Mouse (Mus musculus) embryonic facial prominence, embryonic 14.5 days (tissue): ENCODE data around the gene Ppp1r32. TPM values are rescaled to one million over a fixed set of nuclear protein-coding genes. Genes with fewer than 3 reads are reported as not detected.
A peak's percentile ranks its signal among the peaks of the same experiment; 100 is the strongest.

Experiments used
- ATAC-seq: fragments of 200-750 bp; cut with Nextera tagmentation; 2 replicates; pipeline ENCODE4 v1.8.0; 2017; ENCODE audit warnings: low read depth, moderate number of reproducible peaks, moderate TSS enrichment
- DNase-seq: peaks from one replicate; pipeline ENCODE4 v3.0.0-alpha.2; 2015; ENCODE audit warnings: low spot score
- H3K27ac ChIP-seq: fragments of 300-500 bp; sonication (generic); replicated peaks from 2 replicates; pipeline ENCODE4 v1.5.1; 2014; ENCODE audit warnings: low read depth, mild to moderate bottlenecking, low read length, moderate library complexity
- H3K27me3 ChIP-seq: fragments of 300-500 bp; sonication (generic); replicated peaks from 2 replicates; pipeline ENCODE4 v1.6.1; 2014; ENCODE audit warnings: low read length; ENCODE audit not compliant: control insufficient read depth, insufficient read depth
- H3K36me3 ChIP-seq: fragments of 300-500 bp; sonication (generic); 2 replicates; pipeline ENCODE4 v1.6.1; 2014; ENCODE audit warnings: low read length, mixed read lengths; ENCODE audit not compliant: control insufficient read depth, insufficient read depth
- H3K4me1 ChIP-seq: fragments of 300-500 bp; sonication (generic); 2 replicates; pipeline ENCODE4 v1.6.1; 2014; ENCODE audit warnings: antibody characterized with exemption, low read length; ENCODE audit not compliant: control insufficient read depth, insufficient read depth
- H3K4me2 ChIP-seq: fragments of 300-500 bp; sonication (generic); 2 replicates; pipeline ENCODE4 v1.6.1; 2014; ENCODE audit warnings: low read depth, mild to moderate bottlenecking, low read length, moderate library complexity, mixed read lengths
- H3K4me3 ChIP-seq: fragments of 300-500 bp; sonication (generic); 2 replicates; pipeline ENCODE4 v1.5.1; 2014; ENCODE audit warnings: low read depth, mild to moderate bottlenecking, low read length
- H3K9ac ChIP-seq: fragments of 300-500 bp; sonication (generic); 2 replicates; pipeline ENCODE4 v1.6.1; 2014; ENCODE audit warnings: low read depth, mild to moderate bottlenecking, low read length, moderate library complexity, mixed read lengths
- H3K9me3 ChIP-seq: fragments of 300-500 bp; sonication (generic); 2 replicates; pipeline ENCODE4 v1.6.1; 2016; ENCODE audit warnings: low read length; ENCODE audit not compliant: control insufficient read depth
- WGBS: fragments of 180-500 bp; shearing (Covaris S2); extraction: QIAGEN DNeasy Blood & Tissue Kit; methylation state at CpG from one replicate; pipeline ENCODE4 v1.1.7; 2014; 5-methylcytosine and 5-hydroxymethylcytosine counted together
- polyA plus RNA-seq: library from polyadenylated mRNA; unstranded; fragments of >200 nt; fragmentation: Nextera tagmentation; extraction: Ambion mirVana; gene quantifications from 2 replicates; pipeline ENCODE4 v1.2.1, GENCODE M21; 2014

The Ppp1r32 gene
- polyA plus RNA-seq, result 0.45 and 2.5 TPM in 2 replicates

GRCm38 (mm10) chr19:10482703-10483102 lies at the start of gene Ppp1r32:
Gene Ppp1r32 (minus strand): TSS chr19:10482928.
- no peak within 1 kb of the TSS for H3K4me2 ChIP-seq
- no peak within 1 kb of the TSS for H3K27ac ChIP-seq
- ATAC-seq (peak; percentile 76), DNase-seq (peak; percentile 68)
- no peaks in the 10 kb centered on the region for H3K27me3 ChIP-seq
- WGBS, result 35% methylated on average over 6 of the region's 6 CpGs
- H3K9ac ChIP-seq, result no peak within 1 kb of the TSS
- H3K36me3 ChIP-seq, result no peaks in the 10 kb centered on the region
- H3K4me3 ChIP-seq, result no peak within 1 kb of the TSS
- no peaks in the 10 kb centered on the region for H3K9me3 ChIP-seq
- peaks cover 4% of the 10 kb centered on the region; the same call in 1 of the 2 replicates for H3K4me1 ChIP-seq

- H3K4me3 ChIP-seq, result no peak overlapping the region
- H3K36me3 ChIP-seq, result peaks cover 64% of the 10 kb centered on the region
- 92% methylated on average over 1 of the region's 1 CpGs for WGBS
- no peak overlapping the region for H3K4me2 ChIP-seq
- no peak for DNase-seq
- peaks cover 11% of the 10 kb centered on the region for H3K4me1 ChIP-seq
- no peaks in the 10 kb centered on the region for H3K27me3 ChIP-seq
- no peak overlapping the region for H3K9ac ChIP-seq
- ATAC-seq, result no peak
- no peaks in the 10 kb centered on the region for H3K9me3 ChIP-seq
- no peak overlapping the region for H3K27ac ChIP-seq
These were observed 47.4 kb upstream of the Ppp1r32 start for GRCm38 (mm10) chr19:10530082-10530481.

- WGBS, result 0% methylated on average over 11 of the region's 11 CpGs
- H3K27me3 ChIP-seq, result no peaks in the 10 kb centered on the region
- H3K9ac ChIP-seq, result peak within 1 kb of the TSS; percentile 99
- peak; percentile 72 for DNase-seq
- no peak for ATAC-seq
- peak within 1 kb of the TSS; percentile 72 for H3K4me2 ChIP-seq
- peaks cover 25% of the 10 kb centered on the region for H3K36me3 ChIP-seq
- H3K4me1 ChIP-seq, result peaks cover 15% of the 10 kb centered on the region
- no peaks in the 10 kb centered on the region for H3K9me3 ChIP-seq
- peak within 1 kb of the TSS; percentile 99 for H3K4me3 ChIP-seq
- peak within 1 kb of the TSS; percentile 98 for H3K27ac ChIP-seq
These were observed 43.2 kb upstream of the Ppp1r32 start, which contains the start of gene Sdhaf2 for GRCm38 (mm10) chr19:10525910-10526309. Gene Sdhaf2 (minus strand): TSS chr19:10526142.

GRCm38 (mm10) chr19:10525106-10525901 lies 42.6 kb upstream of the Ppp1r32 start, which contains the start of gene Cpsf7:
Gene Cpsf7 (plus strand): TSS chr19:10525266.
- peak; percentile 94 for ATAC-seq
- peak within 1 kb of the TSS; percentile 99 for H3K9ac ChIP-seq
- peak within 1 kb of the TSS; percentile 98 for H3K27ac ChIP-seq
- no peaks in the 10 kb centered on the region for H3K27me3 ChIP-seq
- no peaks in the 10 kb centered on the region for H3K9me3 ChIP-seq
- peaks cover 15% of the 10 kb centered on the region for H3K4me1 ChIP-seq
- H3K4me2 ChIP-seq, result peak within 1 kb of the TSS; percentile 72
- WGBS, result 0% methylated on average over 11 of the region's 93 CpGs
- peak; percentile 97 for DNase-seq
- H3K36me3 ChIP-seq, result peaks cover 20% of the 10 kb centered on the region
- H3K4me3 ChIP-seq, result peak within 1 kb of the TSS; percentile 99

GRCm38 (mm10) chr19:10524784-10525105 lies 42.0 kb upstream of the Ppp1r32 start:
- no peak; the same call in 1 of the 2 replicates for ATAC-seq
- peak overlapping the region; percentile 99 for H3K4me3 ChIP-seq
- H3K9ac ChIP-seq, result peak overlapping the region; percentile 99
- WGBS, result 0% methylated on average over 15 of the region's 19 CpGs
- peaks cover 15% of the 10 kb centered on the region for H3K4me1 ChIP-seq
- H3K9me3 ChIP-seq, result no peaks in the 10 kb centered on the region
- H3K36me3 ChIP-seq, result peaks cover 14% of the 10 kb centered on the region
- H3K4me2 ChIP-seq, result peak overlapping the region; percentile 72
- H3K27me3 ChIP-seq, result no peaks in the 10 kb centered on the region
- DNase-seq, result no peak
- H3K27ac ChIP-seq, result peak overlapping the region; percentile 98

- WGBS, result 85% methylated on average over 5 of the region's 5 CpGs
- peaks cover 15% of the 10 kb centered on the region for H3K4me1 ChIP-seq
- peak overlapping the region; percentile 72 for H3K4me2 ChIP-seq
- ATAC-seq, result no peak
- H3K9me3 ChIP-seq, result no peaks in the 10 kb centered on the region
- H3K36me3 ChIP-seq, result peaks cover 8% of the 10 kb centered on the region
- H3K27ac ChIP-seq, result no peak overlapping the region
- peak overlapping the region; percentile 99; the same call in 1 of the 2 replicates for H3K4me3 ChIP-seq
- DNase-seq, result no peak
- no peak overlapping the region for H3K9ac ChIP-seq
- H3K27me3 ChIP-seq, result no peaks in the 10 kb centered on the region
These were observed 40.9 kb upstream of the Ppp1r32 start for GRCm38 (mm10) chr19:10523483-10524080.

- 76% methylated on average over 1 of the region's 1 CpGs for WGBS
- no peak for ATAC-seq
- H3K27me3 ChIP-seq, result no peaks in the 10 kb centered on the region
- H3K27ac ChIP-seq, result no peak overlapping the region
- no peak for DNase-seq
- H3K9me3 ChIP-seq, result no peaks in the 10 kb centered on the region
- H3K4me1 ChIP-seq, result peaks cover 13% of the 10 kb centered on the region
- no peak overlapping the region for H3K9ac ChIP-seq
- no peak overlapping the region for H3K4me2 ChIP-seq
- H3K4me3 ChIP-seq, result no peak overlapping the region
- peaks cover 5% of the 10 kb centered on the region for H3K36me3 ChIP-seq
These were observed 39.2 kb upstream of the Ppp1r32 start for GRCm38 (mm10) chr19:10521926-10522325.

GRCm38 (mm10) chr19:10520355-10520754 lies 37.6 kb upstream of the Ppp1r32 start:
- DNase-seq, result peak; percentile 52

More at GRCm38 (mm10) chr19:10520355-10520754, 37.6 kb upstream of the Ppp1r32 start:
- Histone ChIP-seq H3K4me2 (no peak overlapping the region), H3K27me3 (no peaks in the 10 kb centered on the region), H3K4me3 (no peak overlapping the region), H3K9me3 (no peaks in the 10 kb centered on the region), H3K27ac (no peak overlapping the region), H3K36me3 (peaks cover 21% of the 10 kb centered on the region), H3K9ac (no peak overlapping the region), H3K4me1 (peaks cover 4% of the 10 kb centered on the region; the same call in 1 of the 2 replicates)
- WGBS, result 53% methylated on average over 1 of the region's 1 CpGs
- ATAC-seq, result no peak
